Mouse (Mus musculus): ENCODE measurements around the gene Olfr593.

GRCm38 (mm10) chr7:103216696-103217095 lies 5.0 kb downstream of the Olfr593 start, which contains the start of gene Olfr594:
- TF ChIP-seq CTCF (IDR thresholded peaks at IDR 0.05; ENCODE audit: borderline replicate concordance, extremely low read depth, insufficient read depth, insufficient read length): no peak
- TF ChIP-seq POLR2A (IDR thresholded peaks at IDR 0.05; ENCODE audit: borderline replicate concordance, extremely low read depth, insufficient read depth, insufficient read length, poor library complexity, severe bottlenecking): no peak

Measured in brain, embryonic 14.5 days (tissue).